Mouse (Mus musculus): ENCODE measurements at regions not wholly inside any gene's neighbourhood (a gene's known extent, or its start where the extent isn't known, plus 50 kb on each side); places are given as distances from the start of the nearest gene placed in this dataset.
A peak's percentile ranks its signal among the peaks of the same experiment; 100 is the strongest.

GRCm38 (mm10) chr16:76591956-76592768 lies 218.5 kb upstream of the Nrip1 start:
- no peak for DNase-seq (ENCODE audit: low read depth, low spot score)

DNA sequence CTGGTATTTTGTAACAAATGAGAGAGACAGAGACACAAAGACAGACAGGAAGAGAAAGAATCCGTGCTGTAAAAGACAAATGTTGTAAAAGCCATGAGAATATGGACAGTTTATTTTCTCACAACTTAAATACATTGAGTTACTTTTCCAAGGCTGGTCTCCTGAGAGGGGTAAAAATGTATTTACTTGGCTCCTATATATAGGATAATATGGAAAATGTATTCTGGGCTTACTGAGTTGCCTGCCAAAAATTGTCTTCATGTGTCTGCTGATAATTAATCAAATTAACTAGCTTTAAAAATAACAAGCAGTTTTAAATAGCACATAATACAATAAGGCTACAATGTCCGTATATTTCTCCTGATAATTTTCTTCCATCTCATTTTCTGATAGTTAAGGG lies 216.2 kb upstream of the Nrip1 start:
- DNase-seq (ENCODE audit: low read depth, low spot score), result no peak

DNA sequence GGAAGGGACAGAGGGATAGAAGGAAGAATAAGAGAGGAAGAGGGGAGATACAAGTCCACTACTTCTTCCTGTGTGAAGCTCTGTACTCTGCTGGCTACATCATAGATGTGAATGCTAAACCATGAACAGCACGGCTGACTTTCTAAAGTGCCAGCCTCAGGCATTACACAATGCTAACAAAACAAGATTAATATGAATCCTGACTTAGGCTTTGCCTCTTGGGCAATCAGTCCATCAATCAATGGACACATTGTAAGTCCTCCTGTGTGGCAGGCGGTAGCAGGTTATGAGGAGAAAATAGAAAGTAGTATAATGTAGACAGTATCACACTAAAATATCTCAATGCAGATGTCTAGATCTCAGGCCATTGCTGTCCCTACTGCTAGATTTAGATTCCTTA lies 203.6 kb upstream of the Nrip1 start:
- no peak for DNase-seq (ENCODE audit: low read depth, low spot score)

DNA sequence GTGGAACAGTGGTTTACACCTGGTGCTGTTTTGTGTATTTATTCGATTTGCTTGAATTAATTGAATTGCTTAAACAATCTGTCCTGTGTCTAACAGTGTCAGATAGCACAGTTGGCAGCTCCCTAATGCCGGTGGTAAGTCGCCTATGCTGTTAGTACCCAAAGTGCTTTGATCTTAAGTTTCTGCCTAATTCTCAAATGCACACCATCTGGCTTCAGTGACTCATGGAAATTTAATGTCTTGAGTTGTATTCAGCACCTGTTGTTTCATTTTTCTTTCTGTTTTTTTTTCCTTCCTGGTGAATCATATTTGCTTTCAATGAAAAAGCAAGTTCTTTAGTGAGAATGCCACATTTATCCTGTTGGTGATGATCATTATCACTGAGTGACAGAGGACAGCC lies 201.7 kb upstream of the Nrip1 start:
- no peak for DNase-seq (ENCODE audit: low read depth, low spot score)

- no peak for DNase-seq (ENCODE audit: low read depth, low spot score)
Measured at GRCm38 (mm10) chr16:76566220-76566619, 192.6 kb upstream of the Nrip1 start.

DNA sequence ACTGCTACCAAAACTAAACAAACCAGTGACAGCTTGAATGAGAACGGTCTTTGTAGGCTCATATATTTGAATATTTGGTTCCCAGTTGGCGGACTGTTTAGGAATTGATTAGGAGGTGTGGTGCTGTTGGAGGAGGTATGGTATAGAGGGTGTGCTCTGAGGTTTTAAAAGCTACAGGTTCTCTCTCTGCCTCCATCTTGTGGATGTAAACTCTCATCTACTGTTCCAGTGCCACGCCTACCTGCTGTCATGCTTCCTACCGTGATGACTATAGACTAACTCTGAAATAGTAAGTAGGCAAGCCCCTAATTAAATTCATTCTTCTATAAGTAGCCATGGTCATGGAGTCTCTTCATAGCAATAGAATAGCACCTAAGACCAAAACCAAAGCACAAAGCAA lies 181.2 kb upstream of the Nrip1 start:
- DNase-seq (ENCODE audit: low read depth, low spot score), result no peak

DNA sequence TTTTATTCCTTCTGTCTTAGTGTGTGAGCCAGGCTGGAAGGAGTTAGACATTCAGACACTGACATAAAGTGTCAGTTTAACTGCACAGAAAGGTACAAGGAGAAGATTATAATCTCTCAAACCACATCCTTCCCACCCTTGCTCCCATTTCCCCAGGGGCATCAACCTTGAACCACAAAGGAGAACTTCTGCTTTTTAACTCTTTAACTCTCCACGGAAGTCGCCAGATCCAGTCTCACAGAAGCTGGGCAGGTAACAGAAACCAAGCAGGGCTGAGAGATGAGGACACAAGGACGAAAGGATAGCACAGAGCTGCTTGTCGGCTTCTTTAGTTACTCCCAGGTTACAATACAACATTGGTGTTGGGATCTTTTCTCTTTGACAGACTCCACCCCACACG lies 176.0 kb upstream of the Nrip1 start:
- no peak for DNase-seq (ENCODE audit: low read depth, low spot score)

DNA sequence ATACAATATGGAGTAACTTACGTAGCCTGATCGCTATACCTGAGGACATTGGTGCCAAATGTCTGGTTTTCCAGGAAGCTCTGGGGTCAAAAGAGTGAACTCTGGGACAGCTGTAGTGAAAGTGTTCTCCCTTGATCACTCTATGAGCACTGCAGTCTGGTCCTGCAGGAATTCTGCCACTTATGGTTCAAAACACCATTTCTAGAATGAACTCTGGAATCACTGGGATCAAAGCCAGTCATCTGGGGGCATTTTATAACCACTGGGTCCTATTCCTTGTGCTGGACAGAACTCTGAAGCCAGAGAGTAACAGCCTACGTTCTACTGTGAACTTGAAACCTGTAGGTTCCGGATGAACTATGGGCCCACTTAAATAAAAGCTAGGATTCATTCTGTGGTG lies 173.5 kb upstream of the Nrip1 start:
- no peak for DNase-seq (ENCODE audit: low read depth, low spot score)

DNA sequence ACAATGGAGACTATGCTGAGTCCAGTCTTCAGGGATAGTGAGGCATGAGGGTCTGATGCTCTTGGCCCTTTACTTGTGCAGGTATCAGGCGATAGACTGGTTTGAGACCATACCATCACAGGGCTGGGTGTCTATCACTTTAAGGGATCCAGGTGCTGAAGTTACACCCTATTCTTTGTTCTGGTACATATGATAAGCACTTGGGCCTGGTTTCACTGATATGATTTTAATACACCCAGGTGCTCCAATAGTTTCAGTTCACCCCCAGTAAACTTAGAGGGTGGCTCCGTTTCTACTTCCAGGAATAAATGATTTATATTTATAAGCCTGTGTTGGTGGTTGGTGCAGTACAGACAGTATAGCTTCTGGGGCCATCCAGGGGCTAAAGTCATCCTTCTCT lies 173.0 kb upstream of the Nrip1 start:
- DNase-seq (ENCODE audit: low read depth, low spot score), result no peak

- no peak for DNase-seq (ENCODE audit: low read depth, low spot score)
Measured at GRCm38 (mm10) chr16:76545942-76546341, 172.3 kb upstream of the Nrip1 start.

GRCm38 (mm10) chr16:76544972-76545371 lies 171.3 kb upstream of the Nrip1 start:
- DNase-seq (ENCODE audit: low read depth, low spot score), result no peak

GRCm38 (mm10) chr16:76540964-76541363 lies 167.3 kb upstream of the Nrip1 start:
- DNase-seq (ENCODE audit: low read depth, low spot score), result no peak

GRCm38 (mm10) chr16:76540328-76540923 lies 166.8 kb upstream of the Nrip1 start:
- no peak for DNase-seq (ENCODE audit: low read depth, low spot score)

- peak; percentile 38 for DNase-seq (ENCODE audit: low read depth, low spot score)
Measured at GRCm38 (mm10) chr16:76539669-76540068, 166.0 kb upstream of the Nrip1 start.

DNA sequence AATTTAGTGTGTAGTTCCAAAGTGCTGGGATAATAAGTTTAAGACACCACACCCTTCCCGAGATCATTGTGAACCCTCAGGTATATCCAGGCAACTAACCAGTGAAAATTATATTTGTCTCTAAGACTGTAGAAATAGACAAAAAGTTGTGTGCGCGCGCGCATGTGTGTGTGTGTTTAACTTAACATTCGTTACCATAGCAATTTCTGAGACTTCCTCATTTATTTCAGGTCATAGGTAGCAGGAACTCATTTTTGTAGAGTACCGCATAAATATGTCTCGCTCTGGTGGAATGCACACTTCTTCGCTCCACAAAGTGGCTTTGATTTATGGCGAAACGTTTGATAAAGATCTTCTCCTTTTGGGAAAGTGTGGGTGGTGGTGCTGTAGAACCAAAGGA lies 164.2 kb upstream of the Nrip1 start:
- no peak for DNase-seq (ENCODE audit: low read depth, low spot score)

GRCm38 (mm10) chr16:76532928-76533217 lies 159.2 kb upstream of the Nrip1 start:
- DNase-seq (ENCODE audit: low read depth, low spot score), result no peak

DNA sequence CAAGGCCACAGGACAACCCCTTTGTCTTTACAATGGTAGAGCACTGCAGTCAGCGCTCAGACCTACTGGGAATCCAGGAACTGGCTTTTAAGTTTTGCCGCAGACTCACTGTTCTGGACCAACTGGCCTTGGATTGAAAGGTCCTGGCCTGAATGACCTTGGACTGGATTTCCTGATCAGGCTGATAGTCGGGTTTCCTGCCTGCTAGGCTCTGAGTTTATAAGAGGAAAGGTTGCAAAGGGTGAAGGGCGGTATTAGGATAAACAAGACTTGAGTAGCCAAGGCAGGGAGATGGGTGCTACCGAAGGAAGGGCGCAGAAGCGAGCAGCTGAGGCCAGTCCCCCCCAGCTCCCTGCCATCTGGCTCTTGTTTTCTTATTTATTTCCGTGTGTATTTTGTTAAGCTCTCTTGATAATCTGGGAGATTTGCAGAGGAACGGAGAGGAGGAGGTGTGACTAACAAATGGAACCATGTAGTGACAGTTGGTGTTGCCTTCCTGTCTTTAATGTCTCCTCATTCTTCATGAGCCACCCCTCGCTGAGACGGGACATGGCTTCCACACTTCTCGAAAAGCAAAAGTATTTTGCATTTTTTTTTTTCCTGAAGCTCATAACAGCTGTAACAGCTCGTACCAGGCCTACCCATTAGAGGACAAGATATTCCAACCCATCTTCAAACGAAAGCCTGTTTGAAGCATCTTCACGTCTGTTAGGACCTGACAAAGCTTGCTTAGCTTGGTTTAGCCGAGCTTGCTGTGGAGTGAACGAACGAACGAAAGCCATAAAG lies 158.7 kb upstream of the Nrip1 start:
- DNase-seq (ENCODE audit: low read depth, low spot score), result no peak

DNA sequence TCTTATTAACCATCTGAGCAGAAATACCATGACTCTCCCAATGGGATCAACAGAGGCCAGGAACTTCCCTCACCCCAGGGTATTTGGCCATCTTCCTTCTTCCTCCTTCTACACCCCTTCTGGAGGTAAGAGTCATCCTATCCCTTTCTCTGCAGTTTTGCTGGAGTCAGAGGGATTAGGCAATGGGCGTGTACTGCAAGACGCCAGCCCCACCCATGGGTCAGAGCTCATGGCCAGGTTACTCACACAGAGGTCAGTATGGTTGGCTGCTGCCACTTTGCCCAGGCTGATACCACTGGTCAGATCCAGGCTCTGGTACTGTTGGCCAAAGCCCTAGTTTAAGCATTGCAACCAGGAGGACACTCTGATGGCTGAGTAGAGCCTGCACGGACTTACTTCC lies 157.3 kb upstream of the Nrip1 start:
- no peak for DNase-seq (ENCODE audit: low read depth, low spot score)

GRCm38 (mm10) chr16:76529613-76530012 lies 156.0 kb upstream of the Nrip1 start:
- no peak for DNase-seq (ENCODE audit: low read depth, low spot score)

- no peak for DNase-seq (ENCODE audit: low read depth, low spot score)
Measured at GRCm38 (mm10) chr16:76527106-76527949, 153.7 kb upstream of the Nrip1 start.

DNA sequence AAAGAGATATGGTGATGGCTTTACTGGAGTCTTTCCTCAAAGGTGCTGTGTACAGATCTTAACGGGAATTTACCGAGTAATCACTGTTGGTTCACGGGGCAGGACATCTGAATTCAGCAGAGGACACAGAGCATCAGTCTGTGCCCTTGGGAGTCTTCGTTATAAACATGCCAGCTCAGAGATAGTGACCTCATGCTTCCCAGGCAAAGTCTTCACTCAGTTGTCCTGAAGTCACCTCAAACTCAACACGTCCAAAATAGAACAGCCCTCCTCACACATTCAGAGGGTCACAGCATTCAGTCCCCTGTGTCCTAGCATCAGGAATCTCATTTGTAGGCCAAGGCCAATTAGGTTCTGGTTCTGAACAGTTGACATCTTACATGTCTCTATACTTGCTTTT lies 151.9 kb upstream of the Nrip1 start:
- no peak for DNase-seq (ENCODE audit: low read depth, low spot score)

GRCm38 (mm10) chr16:76524921-76525320 lies 151.3 kb upstream of the Nrip1 start:
- DNase-seq (ENCODE audit: low read depth, low spot score), result no peak

All from WW6 (cell line).